ENCODE assay signal across 7 mouse cellular contexts in the genomic region with DNA sequence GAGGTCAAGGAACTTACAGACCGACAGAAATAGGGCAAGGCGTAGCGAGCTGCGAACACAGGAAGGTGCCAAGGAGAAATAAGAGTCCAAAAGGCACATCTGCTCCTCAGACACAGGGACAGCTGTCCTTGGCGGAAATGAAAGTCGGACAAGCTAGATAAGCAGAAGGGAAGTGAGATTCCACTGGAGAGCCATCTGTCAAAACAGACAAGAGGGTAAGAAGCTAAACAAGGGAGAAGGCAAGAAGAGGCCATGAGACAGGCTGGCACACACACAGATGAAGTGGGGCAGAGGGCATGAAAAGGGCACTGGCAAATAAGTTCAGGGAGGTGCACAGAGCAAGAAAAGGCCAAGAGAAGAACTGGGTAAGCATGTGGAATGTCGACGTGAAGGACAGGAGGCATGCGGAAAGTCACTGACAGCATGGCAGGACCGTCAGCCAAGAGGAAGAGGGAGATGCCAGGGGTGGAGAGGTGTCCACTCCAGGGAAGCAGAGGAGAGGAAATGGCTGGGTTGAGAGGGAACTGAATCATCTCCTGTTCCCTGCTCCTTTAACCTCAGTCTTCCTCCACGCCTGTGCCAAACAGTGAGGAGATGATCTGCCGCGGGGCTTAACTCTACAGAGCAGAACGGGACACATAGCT.
DNase-seq lines count a peak whose midpoint lies in the region.

No protein-coding gene starts in this region.

- peak; percentile 29 to 38 for DNase-seq in right cerebral cortex, postnatal 10 days (ENCODE audit: low spot score in 2 of 2)
- DNase-seq in right cerebral cortex, postnatal 36 days (ENCODE audit: low spot score in 2 of 2), result no peak
- peak; percentile 6 for DNase-seq in gastrocnemius, postnatal 25 days
- peak; percentile 60 for DNase-seq in kidney, adult 9 months
- peak; percentile 65 for DNase-seq in lung, postnatal 25 days (ENCODE audit: low spot score)
- no peak for DNase-seq in urinary bladder, postnatal 14 days (ENCODE audit: low spot score)
- DNase-seq in testis, postnatal 14 days (ENCODE audit: low spot score), result no peak

Comparison
In these comparisons a context has a peak if more than half of its experiments do, and no peak if none do; other contexts are left out.
1. DNase-seq: peak in right cerebral cortex, postnatal 10 days (2 of 2), gastrocnemius, postnatal 25 days (single experiment), kidney, adult 9 months (single experiment) and lung, postnatal 25 days (single experiment); none in right cerebral cortex, postnatal 36 days (0 of 2), urinary bladder, postnatal 14 days (single experiment) and testis, postnatal 14 days (single experiment).